Mouse (Mus musculus) midbrain, embryonic 15.5 days (tissue): ENCODE measurements around the gene Paxx. TPM values are rescaled to one million over a fixed set of nuclear protein-coding genes. Genes with fewer than 3 reads are reported as not detected.

Experiments
- ATAC-seq: fragments of 200-750 bp; cut with Nextera tagmentation; replicated peaks from 2 replicates; pipeline ENCODE4 v1.8.0; 2017; ENCODE audit warnings: moderate TSS enrichment
- H3K27ac ChIP-seq: fragments of 300-500 bp; sonication (generic); 2 replicates; pipeline ENCODE4 v1.5.1; 2015; ENCODE audit warnings: mild to moderate bottlenecking, inconsistent platforms
- H3K27me3 ChIP-seq: fragments of 300-500 bp; sonication (generic); replicated peaks from 2 replicates; pipeline ENCODE4 v1.6.1; 2015; ENCODE audit warnings: inconsistent platforms
- H3K36me3 ChIP-seq: fragments of 300-500 bp; sonication (generic); replicated peaks from 2 replicates; pipeline ENCODE4 v1.6.1; 2015; ENCODE audit warnings: inconsistent platforms
- H3K4me1 ChIP-seq: fragments of 300-500 bp; sonication (generic); 2 replicates; pipeline ENCODE4 v1.6.1; 2015; ENCODE audit warnings: inconsistent platforms
- H3K4me2 ChIP-seq: fragments of 300-500 bp; sonication (generic); 2 replicates; pipeline ENCODE4 v1.6.1; 2015; ENCODE audit warnings: inconsistent platforms, mild to moderate bottlenecking, moderate library complexity
- H3K4me3 ChIP-seq: fragments of 300-500 bp; sonication (generic); 2 replicates; pipeline ENCODE4 v1.5.1; 2015; ENCODE audit warnings: mild to moderate bottlenecking, inconsistent platforms
- H3K9ac ChIP-seq: fragments of 300-500 bp; sonication (generic); 2 replicates; pipeline ENCODE4 v1.6.1; 2015; ENCODE audit warnings: mild to moderate bottlenecking, inconsistent platforms
- H3K9me3 ChIP-seq: fragments of 300-500 bp; sonication (generic); 2 replicates; pipeline ENCODE4 v1.6.1; 2016; ENCODE audit warnings: inconsistent platforms
- WGBS: fragments of 180-500 bp; shearing (Covaris S2); methylation state at CpG from one replicate; pipeline ENCODE4 v1.1.7; 2015; ENCODE audit warnings: mixed read lengths; 5-methylcytosine and 5-hydroxymethylcytosine counted together
- polyA plus RNA-seq: library from polyadenylated mRNA; unstranded; fragments of >200 nt; fragmentation: Nextera tagmentation; extraction: Ambion mirVana; gene quantifications from 2 replicates; pipeline ENCODE4 v1.2.1, GENCODE M21; 2015

Paxx gene
- polyA plus RNA-seq, 1 experiment from 2014 or later = 119 TPM

- 84% methylated on average over 3 of the region's 3 CpGs for WGBS
- no peak overlapping the region for H3K9ac ChIP-seq
- no peak overlapping the region for H3K4me3 ChIP-seq
- H3K4me2 ChIP-seq = no peak overlapping the region
- H3K4me1 ChIP-seq = no peaks in the 10 kb centered on the region
- H3K36me3 ChIP-seq = no peaks in the 10 kb centered on the region
- no peaks in the 10 kb centered on the region for H3K9me3 ChIP-seq
- ATAC-seq = no peak
- H3K27ac ChIP-seq = no peak overlapping the region
- no peaks in the 10 kb centered on the region for H3K27me3 ChIP-seq
Observed at GRCm38 (mm10) chr2:25477967-25478675, 17.2 kb upstream of the Paxx start.

GRCm38 (mm10) chr2:25477541-25477940 lies 16.6 kb upstream of the Paxx start:
- no peak overlapping the region for H3K27ac ChIP-seq
- no peaks in the 10 kb centered on the region for H3K27me3 ChIP-seq
- H3K4me1 ChIP-seq = no peaks in the 10 kb centered on the region
- H3K4me3 ChIP-seq = no peak overlapping the region
- no peaks in the 10 kb centered on the region for H3K9me3 ChIP-seq
- 86% methylated on average over 8 of the region's 8 CpGs for WGBS
- H3K4me2 ChIP-seq = no peak overlapping the region
- H3K9ac ChIP-seq = no peak overlapping the region
- H3K36me3 ChIP-seq = no peaks in the 10 kb centered on the region
- ATAC-seq = no peak

- 75% methylated on average over 2 of the region's 2 CpGs for WGBS
- no peaks in the 10 kb centered on the region for H3K36me3 ChIP-seq
- no peaks in the 10 kb centered on the region for H3K27me3 ChIP-seq
- no peak overlapping the region for H3K9ac ChIP-seq
- no peaks in the 10 kb centered on the region for H3K9me3 ChIP-seq
- no peak for ATAC-seq
- H3K4me3 ChIP-seq = no peak overlapping the region
- H3K4me2 ChIP-seq = no peak overlapping the region
- H3K27ac ChIP-seq = no peak overlapping the region
- H3K4me1 ChIP-seq = no peaks in the 10 kb centered on the region
Observed at GRCm38 (mm10) chr2:25472550-25472949, 11.7 kb upstream of the Paxx start.

GRCm38 (mm10) chr2:25469969-25470368 lies 9.1 kb upstream of the Paxx start, which contains the start of gene Ptgds:
TSS of gene Ptgds (minus strand) at chr2:25470046.
- no peaks in the 10 kb centered on the region for H3K27me3 ChIP-seq
- no peaks in the 10 kb centered on the region for H3K9me3 ChIP-seq
- H3K36me3 ChIP-seq = no peaks in the 10 kb centered on the region
- WGBS = 73% methylated on average over 6 of the region's 6 CpGs
- 0 out of 2 replicates have a peak within 1 kb of the TSS, but pooled peaks have one; percentile 18 for H3K27ac ChIP-seq
- no peak within 1 kb of the TSS for H3K4me3 ChIP-seq
- no peak for ATAC-seq
- no peak within 1 kb of the TSS for H3K4me2 ChIP-seq
- no peak within 1 kb of the TSS for H3K9ac ChIP-seq
- 0 out of 2 replicates have a peak, but pooled peaks cover 3% of the 10 kb centered on the region for H3K4me1 ChIP-seq

GRCm38 (mm10) chr2:25468962-25469915 lies 8.3 kb upstream of the Paxx start:
- H3K9ac ChIP-seq = no peak overlapping the region
- H3K4me1 ChIP-seq = 0 out of 2 replicates have a peak, but pooled peaks cover 3% of the 10 kb centered on the region
- no peak overlapping the region for H3K4me3 ChIP-seq
- ATAC-seq = peak; percentile 28; the same call in 1 of the 2 replicates
- no peaks in the 10 kb centered on the region for H3K27me3 ChIP-seq
- 0 out of 2 replicates have a peak overlapping the region, but pooled peaks have one; percentile 18 for H3K27ac ChIP-seq
- whole genome bisulfite sequencing = 71% methylated on average over 10 of the region's 10 CpGs
- H3K4me2 ChIP-seq = no peak overlapping the region
- no peaks in the 10 kb centered on the region for H3K36me3 ChIP-seq
- no peaks in the 10 kb centered on the region for H3K9me3 ChIP-seq

GRCm38 (mm10) chr2:25467606-25468303 lies 6.9 kb upstream of the Paxx start:
- Histone ChIP-seq H3K9ac (no peak overlapping the region), H3K27ac (no peak overlapping the region), H3K4me3 (no peak overlapping the region), H3K4me2 (no peak overlapping the region), H3K27me3 (no peaks in the 10 kb centered on the region), H3K4me1 (0 out of 2 replicates have a peak, but pooled peaks cover 3% of the 10 kb centered on the region), H3K9me3 (no peaks in the 10 kb centered on the region), H3K36me3 (no peaks in the 10 kb centered on the region)
- no peak for ATAC-seq
- WGBS = 77% methylated on average over 14 of the region's 14 CpGs

GRCm38 (mm10) chr2:25465816-25466635 lies 5.1 kb upstream of the Paxx start:
- 34% methylated on average over 10 of the region's 10 CpGs for WGBS

GRCm38 (mm10) chr2:25465256-25465655 lies 4.4 kb upstream of the Paxx start:
- H3K9ac ChIP-seq = no peak overlapping the region
- no peak overlapping the region for H3K27ac ChIP-seq
- no peak overlapping the region for H3K4me3 ChIP-seq
- 92% methylated on average over 2 of the region's 2 CpGs for WGBS
- H3K4me2 ChIP-seq = no peak overlapping the region
- ATAC-seq = no peak
- H3K36me3 ChIP-seq = no peaks in the 10 kb centered on the region
- no peaks in the 10 kb centered on the region for H3K9me3 ChIP-seq
- H3K27me3 ChIP-seq = no peaks in the 10 kb centered on the region
- peaks cover 11% of the 10 kb centered on the region for H3K4me1 ChIP-seq

More at GRCm38 (mm10) chr2:25465816-25466635, 5.1 kb upstream of the Paxx start:
- H3K27ac ChIP-seq = peak overlapping the region; percentile 19
- no peak overlapping the region for H3K4me2 ChIP-seq
- ATAC-seq = no peak
- H3K9me3 ChIP-seq = no peaks in the 10 kb centered on the region
- H3K27me3 ChIP-seq = no peaks in the 10 kb centered on the region
- H3K9ac ChIP-seq = no peak overlapping the region
- H3K36me3 ChIP-seq = no peaks in the 10 kb centered on the region
- H3K4me3 ChIP-seq = no peak overlapping the region
- peaks cover 10% of the 10 kb centered on the region for H3K4me1 ChIP-seq

GRCm38 (mm10) chr2:25463630-25464029 lies 2.7 kb upstream of the Paxx start:
- Histone ChIP-seq H3K4me1 (peaks cover 27% of the 10 kb centered on the region), H3K4me3 (no peak overlapping the region), H3K9me3 (no peaks in the 10 kb centered on the region), H3K27ac (no peak overlapping the region), H3K27me3 (no peaks in the 10 kb centered on the region), H3K36me3 (no peaks in the 10 kb centered on the region), H3K4me2 (no peak overlapping the region), H3K9ac (no peak overlapping the region)
- ATAC-seq = no peak
- WGBS = 90% methylated on average over 3 of the region's 3 CpGs

- H3K27ac ChIP-seq = peak overlapping the region; percentile 97
- 25% methylated on average over 3 of the region's 3 CpGs for WGBS
- peak; percentile 5 for ATAC-seq
- peaks cover 29% of the 10 kb centered on the region for H3K4me1 ChIP-seq
- H3K27me3 ChIP-seq = no peaks in the 10 kb centered on the region
- peak overlapping the region; percentile 83 for H3K9ac ChIP-seq
- peak overlapping the region; percentile 90 for H3K4me3 ChIP-seq
- H3K36me3 ChIP-seq = peaks cover 6% of the 10 kb centered on the region
- H3K4me2 ChIP-seq = peak overlapping the region; percentile 89
- no peaks in the 10 kb centered on the region for H3K9me3 ChIP-seq
Observed at GRCm38 (mm10) chr2:25461407-25461806, 513 bp upstream of the Paxx start.

- Histone ChIP-seq H3K27ac (peak overlapping the region; percentile 97), H3K27me3 (no peaks in the 10 kb centered on the region), H3K9ac (peak overlapping the region; percentile 83), H3K36me3 (peaks cover 6% of the 10 kb centered on the region), H3K4me2 (peak overlapping the region; percentile 89), H3K4me3 (peak overlapping the region; percentile 90), H3K9me3 (no peaks in the 10 kb centered on the region), H3K4me1 (peaks cover 26% of the 10 kb centered on the region)
- WGBS = 27% methylated on average over 5 of the region's 5 CpGs
- ATAC-seq = peak; percentile 21
Observed at GRCm38 (mm10) chr2:25460135-25460534, 759 bp downstream of the Paxx start.
